In the genomic region with DNA sequence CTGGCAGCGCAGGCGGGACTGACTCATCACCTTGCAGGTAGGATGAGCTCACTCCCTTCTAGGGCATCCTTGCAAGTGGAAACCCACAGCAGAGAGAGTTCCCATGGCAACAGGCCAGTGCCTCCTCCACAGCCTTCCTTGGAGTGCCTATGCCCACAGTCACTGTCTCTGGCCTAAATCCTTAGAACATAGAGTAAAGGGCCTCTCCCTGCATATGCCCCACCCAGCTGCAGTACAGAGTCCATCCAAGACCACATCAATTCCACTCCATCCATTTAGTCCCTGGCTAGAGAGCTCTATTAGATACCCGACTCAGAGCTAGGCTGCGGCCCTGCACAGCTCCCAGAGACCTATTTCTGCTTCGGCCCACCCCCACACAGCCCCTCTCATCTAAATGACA, we compare ENCODE assay signal across 10 mouse cellular contexts. TPM values are rescaled to one million over a fixed set of nuclear protein-coding genes. Genes with fewer than 3 reads are reported as not detected.
DNase-seq lines count a peak whose midpoint lies in the region; ATAC-seq and TF ChIP-seq lines count a peak whose summit lies in the region.
"Had no signal": no experiment of that assay in that cellular context is flagged by ENCODE, and none has a peak within 500 bp of the region (broad histone marks: within the 10 kb centered on the region; RNA-seq: fewer than 3 reads in every experiment).

No protein-coding gene starts in this region.

- no peaks in the 10 kb centered on the region for H3K36me3 ChIP-seq in forebrain, postnatal 0 days (ENCODE audit: insufficient read depth)
- H3K36me3 ChIP-seq in forebrain, embryonic 11.5 days (ENCODE audit: control insufficient read depth, insufficient read depth, low read length) = no peaks in the 10 kb centered on the region
- no peaks in the 10 kb centered on the region for H3K36me3 ChIP-seq in midbrain, embryonic 13.5 days
- H3K36me3 ChIP-seq in midbrain, embryonic 11.5 days (ENCODE audit: control insufficient read depth, insufficient read depth, low read length) = no peaks in the 10 kb centered on the region
- H3K36me3 ChIP-seq in stomach, postnatal 0 days (ENCODE audit: control insufficient read depth, insufficient read depth, low read length) = no peaks in the 10 kb centered on the region
- H3K36me3 ChIP-seq: liver, embryonic 13.5 days had no signal

- no peaks in the 10 kb centered on the region for H3K9me3 ChIP-seq in forebrain, postnatal 0 days (ENCODE audit: low read length)
- no peaks in the 10 kb centered on the region for H3K9me3 ChIP-seq in forebrain, embryonic 11.5 days (ENCODE audit: control insufficient read depth, low read length)
- no peaks in the 10 kb centered on the region for H3K9me3 ChIP-seq in midbrain, embryonic 13.5 days
- no peaks in the 10 kb centered on the region for H3K9me3 ChIP-seq in midbrain, embryonic 11.5 days (ENCODE audit: control insufficient read depth, low read length)
- no peaks in the 10 kb centered on the region for H3K9me3 ChIP-seq in stomach, postnatal 0 days (ENCODE audit: control insufficient read depth, low read length)
- H3K9me3 ChIP-seq: liver, embryonic 13.5 days had no signal

- no peak overlapping the region for H3K4me3 ChIP-seq in forebrain, postnatal 0 days (ENCODE audit: low read depth, low read length)
- no peak overlapping the region for H3K4me3 ChIP-seq in forebrain, embryonic 11.5 days (ENCODE audit: low read depth, low read length)
- H3K4me3 ChIP-seq in midbrain, embryonic 13.5 days (replicated peaks) = no peak overlapping the region
- H3K4me3 ChIP-seq in midbrain, embryonic 11.5 days (ENCODE audit: low read depth, low read length) = no peak overlapping the region
- H3K4me3 ChIP-seq in stomach, postnatal 0 days (ENCODE audit: low read depth, low read length) = no peak overlapping the region
- H3K4me3 ChIP-seq: liver, embryonic 13.5 days had no signal

- no peak overlapping the region for H3K9ac ChIP-seq in forebrain, postnatal 0 days
- H3K9ac ChIP-seq in forebrain, embryonic 11.5 days (ENCODE audit: low read length) = no peak overlapping the region
- no peak overlapping the region for H3K9ac ChIP-seq in midbrain, embryonic 13.5 days (replicated peaks)
- H3K9ac ChIP-seq in midbrain, embryonic 11.5 days (ENCODE audit: low read length) = no peak overlapping the region
- no peak overlapping the region for H3K9ac ChIP-seq in stomach, postnatal 0 days (ENCODE audit: low read length)
- H3K9ac ChIP-seq: hindbrain, embryonic 14.5 days; liver, embryonic 13.5 days had no signal

- peak; percentile 31 for DNase-seq in forebrain, postnatal 0 days
- DNase-seq in forebrain, embryonic 11.5 days (ENCODE audit: low spot score) = no peak
- no peak for DNase-seq in midbrain, embryonic 11.5 days (ENCODE audit: low spot score, missing footprints)
- DNase-seq in left cerebral cortex, postnatal 25 days (ENCODE audit: low spot score in 2 of 2) = peak; percentile 83 to 96
- no peak for DNase-seq in stomach, postnatal 0 days (ENCODE audit: low spot score)
- no peak for DNase-seq in spleen, postnatal 14 days (ENCODE audit: low spot score in 2 of 2)
- DNase-seq in lung, postnatal 14 days = no peak
- DNase-seq: liver, embryonic 13.5 days had no signal

- WGBS in forebrain, postnatal 0 days = 88% methylated on average over 5 of the region's 5 CpGs
- WGBS in forebrain, embryonic 11.5 days = 92% methylated on average over 5 of the region's 5 CpGs
- WGBS in midbrain, embryonic 13.5 days = 97% methylated on average over 5 of the region's 5 CpGs
- WGBS in midbrain, embryonic 11.5 days = 93% methylated on average over 5 of the region's 5 CpGs
- WGBS in stomach, postnatal 0 days = 65% methylated on average over 5 of the region's 5 CpGs

- TF ChIP-seq CTCF in forebrain, postnatal 0 days (IDR thresholded peaks at IDR 0.05; ENCODE audit: low read depth) = no peak
- no peak for TF ChIP-seq CTCF in stomach, postnatal 0 days (IDR thresholded peaks at IDR 0.05; ENCODE audit: low read depth)

- intact Hi-C loops in left cerebral cortex, postnatal 25 days (cut with DNase I) = no loop called here

- ATAC-seq in forebrain, postnatal 0 days = peak; percentile 86
- ATAC-seq in forebrain, embryonic 11.5 days (replicated peaks; ENCODE audit: low FRiP score) = no peak
- peak; percentile 45; the same call in 1 of the 2 replicates for ATAC-seq in midbrain, embryonic 13.5 days
- ATAC-seq in midbrain, embryonic 11.5 days (ENCODE audit: low FRiP score) = no peak
- peak; percentile 16; the same call in 1 of the 2 replicates for ATAC-seq in stomach, postnatal 0 days (ENCODE audit: low FRiP score, low TSS enrichment)

- no peaks in the 10 kb centered on the region for H3K4me1 ChIP-seq in forebrain, postnatal 0 days (ENCODE audit: insufficient read depth)
- H3K4me1 ChIP-seq in forebrain, embryonic 11.5 days (replicated peaks; ENCODE audit: control insufficient read depth, insufficient read depth, low read length) = no peaks in the 10 kb centered on the region
- peaks cover 7% of the 10 kb centered on the region; the same call in 1 of the 2 replicates for H3K4me1 ChIP-seq in midbrain, embryonic 13.5 days (replicated peaks)
- H3K4me1 ChIP-seq in midbrain, embryonic 11.5 days (ENCODE audit: control insufficient read depth, insufficient read depth, low read length) = no peaks in the 10 kb centered on the region; the same call in 1 of the 2 replicates
- H3K4me1 ChIP-seq in stomach, postnatal 0 days (replicated peaks; ENCODE audit: control insufficient read depth, insufficient read depth) = peaks cover 5% of the 10 kb centered on the region; the same call in 1 of the 2 replicates

- no peak overlapping the region for H3K27ac ChIP-seq in forebrain, postnatal 0 days (ENCODE audit: low read depth, low read length)
- no peak overlapping the region for H3K27ac ChIP-seq in forebrain, embryonic 11.5 days (ENCODE audit: low read depth, low read length)
- H3K27ac ChIP-seq in midbrain, embryonic 13.5 days = no peak overlapping the region
- no peak overlapping the region for H3K27ac ChIP-seq in midbrain, embryonic 11.5 days (ENCODE audit: low read depth, low read length)
- no peak overlapping the region for H3K27ac ChIP-seq in stomach, postnatal 0 days (replicated peaks)
- H3K27ac ChIP-seq: hindbrain, embryonic 14.5 days; liver, embryonic 13.5 days had no signal

- no peak for TF ChIP-seq EP300 in stomach, postnatal 0 days (optimal IDR thresholded peaks at IDR 0.05)

- no peak overlapping the region for H3K4me2 ChIP-seq in forebrain, postnatal 0 days (ENCODE audit: low read depth)
- H3K4me2 ChIP-seq in forebrain, embryonic 11.5 days (ENCODE audit: low read depth, low read length, severe bottlenecking) = no peak overlapping the region
- H3K4me2 ChIP-seq in midbrain, embryonic 13.5 days (replicated peaks) = no peak overlapping the region
- H3K4me2 ChIP-seq in midbrain, embryonic 11.5 days = no peak overlapping the region
- no peak overlapping the region for H3K4me2 ChIP-seq in stomach, postnatal 0 days (replicated peaks; ENCODE audit: low read depth)
- H3K4me2 ChIP-seq: hindbrain, embryonic 14.5 days; liver, embryonic 13.5 days had no signal

- H3K27me3 ChIP-seq in forebrain, postnatal 0 days (ENCODE audit: insufficient read depth, low read length) = no peaks in the 10 kb centered on the region
- no peaks in the 10 kb centered on the region for H3K27me3 ChIP-seq in forebrain, embryonic 11.5 days (ENCODE audit: control insufficient read depth, insufficient read depth, low read length)
- no peaks in the 10 kb centered on the region for H3K27me3 ChIP-seq in midbrain, embryonic 13.5 days
- no peaks in the 10 kb centered on the region for H3K27me3 ChIP-seq in midbrain, embryonic 11.5 days (ENCODE audit: control insufficient read depth, insufficient read depth, low read length)
- H3K27me3 ChIP-seq in stomach, postnatal 0 days (ENCODE audit: control insufficient read depth, insufficient read depth, low read length) = no peaks in the 10 kb centered on the region
- H3K27me3 ChIP-seq: liver, embryonic 13.5 days had no signal

RNA-seq across cellular contexts. Expression of gene Actn1, which starts 20.7 kb away (rescaled TPM):
- 15.4 and 19.1 TPM in 2 replicates for total RNA-seq in forebrain, postnatal 0 days (2014; rRNA removed)
- polyA plus RNA-seq in forebrain, postnatal 0 days (2015; fragmentation: Nextera tagmentation; extraction: Ambion mirVana) = 4.9 and 6.7 TPM in 2 replicates
- 27.2 and 29.5 TPM in 2 replicates for polyA plus RNA-seq in forebrain, embryonic 11.5 days (2014; fragmentation: Nextera tagmentation; extraction: Ambion mirVana)
- polyA plus RNA-seq in midbrain, embryonic 13.5 days (2015; fragmentation: Nextera tagmentation; extraction: Ambion mirVana) = 5.5 and 7.3 TPM in 2 replicates
- polyA plus RNA-seq in midbrain, embryonic 11.5 days (2014; fragmentation: Nextera tagmentation; extraction: Ambion mirVana) = 17.4 and 19.9 TPM in 2 replicates
- 100 to 1,000 TPM; 131 to 146 TPM for total RNA-seq in left cerebral cortex, postnatal 25 days (2021)
- polyA plus RNA-seq in stomach, postnatal 0 days (2015; fragmentation: Nextera tagmentation; extraction: Ambion mirVana) = 32.2 and 36.8 TPM in 2 replicates

Comparison
In these comparisons a context has a peak if more than half of its experiments do, and no peak if none do; other contexts are left out.
1. ATAC-seq: peak in forebrain, postnatal 0 days (single experiment), midbrain, embryonic 13.5 days (single experiment) and stomach, postnatal 0 days (single experiment); none in forebrain, embryonic 11.5 days (single experiment) and midbrain, embryonic 11.5 days (single experiment).
2. DNase-seq: peak in forebrain, postnatal 0 days (single experiment) and left cerebral cortex, postnatal 25 days (2 of 2); none in forebrain, embryonic 11.5 days (single experiment), midbrain, embryonic 11.5 days (single experiment), stomach, postnatal 0 days (single experiment), spleen, postnatal 14 days (0 of 2) and lung, postnatal 14 days (single experiment).